Mouse (Mus musculus): Measurements from ENCODE around the gene Gins2. TPM values are rescaled to one million over a fixed set of nuclear protein-coding genes. Genes with fewer than 3 reads are reported as not detected.
A peak's percentile ranks its signal among the peaks of the same experiment; 100 is the strongest.

Gins2 gene
- polyA plus RNA-seq, 1 experiment, result 11.2 TPM

GRCm38 (mm10) chr8:120569123-120569522 is 20.0 kb downstream of the Gins2 start:
- Histone ChIP-seq H3K36me3 (ENCODE audit: control insufficient read depth, insufficient read depth) (no peaks in the 10 kb centered on the region), H3K4me3 (no peak overlapping the region), H3K27me3 (ENCODE audit: control insufficient read depth, insufficient read depth, insufficient read length) (no peaks in the 10 kb centered on the region), H3K4me2 (ENCODE audit: low read depth) (no peak overlapping the region), H3ac (ENCODE audit: control insufficient read depth, insufficient read length) (no peak overlapping the region), H3K79me2 (ENCODE audit: control insufficient read depth, insufficient read depth) (no peaks in the 10 kb centered on the region)
- TF ChIP-seq MYOG (IDR thresholded peaks at IDR 0.05; ENCODE audit: control insufficient read depth in 1 of 3, insufficient read depth in 1 of 3, insufficient read length in 2 of 3, low read depth in 2 of 3), result no peak

DNA sequence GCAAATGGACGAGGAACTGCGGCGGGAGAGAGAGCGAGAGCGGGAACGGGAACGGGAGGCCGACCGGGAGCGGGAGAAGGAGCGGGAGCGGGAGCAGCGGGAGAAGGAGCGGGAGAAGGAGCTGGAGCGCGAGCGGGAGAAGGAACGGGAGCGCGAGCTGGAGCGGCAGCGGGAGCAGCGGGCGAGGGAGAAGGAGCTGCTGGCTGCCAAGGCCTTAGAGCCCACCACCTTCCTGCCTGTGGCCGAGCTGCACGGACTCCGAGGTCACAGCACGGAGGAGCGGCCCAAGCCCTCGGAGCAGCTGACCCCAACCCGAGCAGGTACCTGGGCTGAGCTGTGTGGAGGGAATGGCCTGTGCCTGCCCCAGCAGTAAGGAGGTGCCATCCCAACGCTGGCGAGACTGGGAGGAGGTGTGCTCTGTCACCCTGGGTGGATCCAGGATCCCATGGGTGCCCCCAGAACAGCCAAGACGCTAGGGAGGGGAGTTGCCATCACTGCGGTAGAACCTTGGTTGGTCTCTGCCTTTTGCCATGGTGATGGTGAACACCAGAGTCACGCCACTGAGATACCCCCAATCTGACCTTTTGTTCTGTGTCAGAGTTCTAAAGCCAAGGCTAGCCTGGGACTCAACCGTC is 20.8 kb downstream of the Gins2 start:
- Histone ChIP-seq H3K79me2 (ENCODE audit: control insufficient read depth, insufficient read depth) (no peaks in the 10 kb centered on the region), H3K4me2 (ENCODE audit: low read depth) (no peak overlapping the region), H3ac (ENCODE audit: control insufficient read depth, insufficient read length) (no peak overlapping the region), H3K27me3 (ENCODE audit: control insufficient read depth, insufficient read depth, insufficient read length) (no peaks in the 10 kb centered on the region), H3K4me3 (no peak overlapping the region), H3K36me3 (ENCODE audit: control insufficient read depth, insufficient read depth) (no peaks in the 10 kb centered on the region)
- TF ChIP-seq MYOD1 (IDR thresholded peaks at IDR 0.05; ENCODE audit: control insufficient read depth in 1 of 3, insufficient read length in 2 of 3, low read depth in 2 of 3) (no peak), TCF12 (IDR thresholded peaks at IDR 0.05; ENCODE audit: insufficient read depth, poor library complexity, severe bottlenecking) (no peak), MYOG (IDR thresholded peaks at IDR 0.05; ENCODE audit: control insufficient read depth in 1 of 3, insufficient read depth in 1 of 3, insufficient read length in 2 of 3, low read depth in 2 of 3) (no peak), CEBPB (IDR thresholded peaks at IDR 0.05; ENCODE audit: insufficient read depth, poor library complexity, severe bottlenecking) (no peak), POLR2A (IDR thresholded peaks at IDR 0.05; ENCODE audit: insufficient read length, low read depth) (no peak), USF1 (IDR thresholded peaks at IDR 0.05; ENCODE audit: low read depth) (no peak), TCF3 (IDR thresholded peaks at IDR 0.05; ENCODE audit: insufficient read length, low read depth) (no peak), POLR2AphosphoS2 (IDR thresholded peaks at IDR 0.05; ENCODE audit: insufficient read length, low read depth) (no peak), E2F4 (IDR thresholded peaks at IDR 0.05; ENCODE audit: insufficient read depth) (no peak), SRF (IDR thresholded peaks at IDR 0.05; ENCODE audit: control insufficient read depth, insufficient read length, low read depth) (no peak), MAX (IDR thresholded peaks at IDR 0.05; ENCODE audit: low read depth) (no peak), REST (IDR thresholded peaks at IDR 0.05; ENCODE audit: insufficient read depth, insufficient read length) (no peak)

GRCm38 (mm10) chr8:120567731-120568130 is 21.4 kb downstream of the Gins2 start:
- H3K79me2 ChIP-seq (ENCODE audit: control insufficient read depth, insufficient read depth), result no peaks in the 10 kb centered on the region
- H3K4me2 ChIP-seq (ENCODE audit: low read depth), result no peak overlapping the region
- H3ac ChIP-seq (ENCODE audit: control insufficient read depth, insufficient read length), result no peak overlapping the region
- no peaks in the 10 kb centered on the region for H3K27me3 ChIP-seq (ENCODE audit: control insufficient read depth, insufficient read depth, insufficient read length)
- H3K36me3 ChIP-seq (ENCODE audit: control insufficient read depth, insufficient read depth), result no peaks in the 10 kb centered on the region
- no peak overlapping the region for H3K4me3 ChIP-seq
- TF ChIP-seq MYOD1 (IDR thresholded peaks at IDR 0.05; ENCODE audit: control insufficient read depth in 1 of 3, insufficient read length in 2 of 3, low read depth in 2 of 3) (no peak), POLR2A (IDR thresholded peaks at IDR 0.05; ENCODE audit: insufficient read length, low read depth) (no peak), E2F4 (IDR thresholded peaks at IDR 0.05; ENCODE audit: insufficient read depth) (no peak), TCF12 (IDR thresholded peaks at IDR 0.05; ENCODE audit: insufficient read depth, poor library complexity, severe bottlenecking) (no peak), TCF3 (IDR thresholded peaks at IDR 0.05; ENCODE audit: insufficient read length, low read depth) (no peak), POLR2AphosphoS2 (IDR thresholded peaks at IDR 0.05; ENCODE audit: insufficient read length, low read depth) (no peak)

GRCm38 (mm10) chr8:120566681-120567080 is 22.4 kb downstream of the Gins2 start:
- Histone ChIP-seq H3K4me3 (no peak overlapping the region), H3K79me2 (ENCODE audit: control insufficient read depth, insufficient read depth) (no peaks in the 10 kb centered on the region), H3ac (ENCODE audit: control insufficient read depth, insufficient read length) (no peak overlapping the region), H3K36me3 (ENCODE audit: control insufficient read depth, insufficient read depth) (no peaks in the 10 kb centered on the region), H3K4me2 (ENCODE audit: low read depth) (no peak overlapping the region), H3K27me3 (ENCODE audit: control insufficient read depth, insufficient read depth, insufficient read length) (no peaks in the 10 kb centered on the region)
- TF ChIP-seq MAX (IDR thresholded peaks at IDR 0.05; ENCODE audit: low read depth) (no peak), POLR2AphosphoS2 (IDR thresholded peaks at IDR 0.05; ENCODE audit: insufficient read length, low read depth) (no peak), POLR2A (IDR thresholded peaks at IDR 0.05; ENCODE audit: insufficient read length, low read depth) (no peak), TCF3 (IDR thresholded peaks at IDR 0.05; ENCODE audit: insufficient read length, low read depth) (no peak), CEBPB (IDR thresholded peaks at IDR 0.05; ENCODE audit: insufficient read depth, poor library complexity, severe bottlenecking) (no peak), MYOD1 (IDR thresholded peaks at IDR 0.05; ENCODE audit: control insufficient read depth in 1 of 3, insufficient read length in 2 of 3, low read depth in 2 of 3) (no peak)

- H3K36me3 ChIP-seq (ENCODE audit: control insufficient read depth, insufficient read depth), result no peaks in the 10 kb centered on the region
- no peaks in the 10 kb centered on the region for H3K27me3 ChIP-seq (ENCODE audit: control insufficient read depth, insufficient read depth, insufficient read length)
- peaks cover 5% of the 10 kb centered on the region for H3K79me2 ChIP-seq (ENCODE audit: control insufficient read depth, insufficient read depth)
- no peak for TF ChIP-seq TCF3 (IDR thresholded peaks at IDR 0.05; ENCODE audit: insufficient read length, low read depth)
- peak overlapping the region; percentile 77 for H3K4me2 ChIP-seq (ENCODE audit: low read depth)
- no peak overlapping the region for H3K4me3 ChIP-seq
- H3ac ChIP-seq (ENCODE audit: control insufficient read depth, insufficient read length), result no peak overlapping the region
Measured at GRCm38 (mm10) chr8:120565151-120565711, 23.9 kb downstream of the Gins2 start.
